ENCODE assay signal across 10 mouse cellular contexts in genomic region chr19:42034146-42034775, GRCm38 (mm10). TPM values are rescaled to one million over a fixed set of nuclear protein-coding genes. Genes with fewer than 3 reads are reported as not detected.
DNase-seq lines count a peak whose midpoint lies in the region; ATAC-seq lines count a peak whose summit lies in the region.
"Had no signal": no experiment of that assay in that cellular context is flagged by ENCODE, and none has a peak within 500 bp of the region (broad histone marks: within the 10 kb centered on the region; RNA-seq: fewer than 3 reads in every experiment).

No protein-coding gene starts in this region.

- H3K9ac ChIP-seq in hindbrain, embryonic 13.5 days = 0 out of 2 replicates have a peak overlapping the region, but pooled peaks have one; percentile 8
- no peak overlapping the region for H3K9ac ChIP-seq in hindbrain, embryonic 11.5 days (ENCODE audit: low read depth, low read length)

- peak; percentile 39 for DNase-seq in cerebellum, adult 11 months
- DNase-seq in cerebellum, adult 9-10 months = no peak
- no peak for DNase-seq in hindbrain, embryonic 11.5 days (ENCODE audit: low spot score)
- DNase-seq in thymus, postnatal 14 days = peak; percentile 28
- no peak for DNase-seq in thymus, postnatal 36 days
- DNase-seq in urinary bladder, postnatal 10 days (ENCODE audit: low spot score) = no peak
- DNase-seq in retina, postnatal 1 day = no peak
- DNase-seq: thymus, adult 18-20 months had no signal

- no peak overlapping the region for H3K4me3 ChIP-seq in hindbrain, embryonic 13.5 days
- H3K4me3 ChIP-seq in hindbrain, embryonic 11.5 days (ENCODE audit: low read depth, low read length) = no peak overlapping the region

- H3K27ac ChIP-seq in hindbrain, embryonic 13.5 days = no peak overlapping the region
- H3K27ac ChIP-seq in hindbrain, embryonic 11.5 days (ENCODE audit: low read depth, low read length) = no peak overlapping the region

- no peaks in the 10 kb centered on the region for H3K9me3 ChIP-seq in hindbrain, embryonic 13.5 days
- no peaks in the 10 kb centered on the region for H3K9me3 ChIP-seq in hindbrain, embryonic 11.5 days (ENCODE audit: control insufficient read depth, low read length)

- WGBS in hindbrain, embryonic 13.5 days = 79% methylated on average over 9 of the region's 9 CpGs
- 78% methylated on average over 8 of the region's 9 CpGs for WGBS in hindbrain, embryonic 11.5 days

- ATAC-seq in hindbrain, embryonic 13.5 days (ENCODE audit: low FRiP score) = no peak
- ATAC-seq in hindbrain, embryonic 11.5 days (ENCODE audit: low FRiP score) = no peak

- no peak overlapping the region for H3K4me2 ChIP-seq in hindbrain, embryonic 13.5 days
- H3K4me2 ChIP-seq in hindbrain, embryonic 11.5 days (replicated peaks; ENCODE audit: low read depth, low read length) = no peak overlapping the region

- H3K36me3 ChIP-seq in hindbrain, embryonic 13.5 days = peaks cover 11% of the 10 kb centered on the region
- H3K36me3 ChIP-seq in hindbrain, embryonic 11.5 days (ENCODE audit: control insufficient read depth, insufficient read depth, low read length) = no peaks in the 10 kb centered on the region

- H3K4me1 ChIP-seq in hindbrain, embryonic 13.5 days (replicated peaks) = peaks cover 14% of the 10 kb centered on the region
- no peaks in the 10 kb centered on the region; the same call in 1 of the 2 replicates for H3K4me1 ChIP-seq in hindbrain, embryonic 11.5 days (replicated peaks; ENCODE audit: control insufficient read depth, insufficient read depth, low read length)

- no peaks in the 10 kb centered on the region for H3K27me3 ChIP-seq in hindbrain, embryonic 13.5 days
- no peaks in the 10 kb centered on the region for H3K27me3 ChIP-seq in hindbrain, embryonic 11.5 days (ENCODE audit: control insufficient read depth, insufficient read depth, low read length)

RNA-seq across cellular contexts. Expression of gene Ankrd2, which starts 1.5 kb away (rescaled TPM):
- 0.35 and 0.53 TPM in 2 replicates for polyA plus RNA-seq in hindbrain, embryonic 13.5 days (2015; fragmentation: Nextera tagmentation; extraction: Ambion mirVana)
- polyA plus RNA-seq in hindbrain, embryonic 11.5 days (2014; fragmentation: Nextera tagmentation; extraction: Ambion mirVana) = not detected in 2 replicates
- polyA plus RNA-seq: large intestine, adult 2 months had no signal

RNA-seq across cellular contexts. Expression of gene Hoga1, which starts 11.1 kb away (rescaled TPM):
- 1.3 and 1.7 TPM in 2 replicates for polyA plus RNA-seq in hindbrain, embryonic 13.5 days (2015; fragmentation: Nextera tagmentation; extraction: Ambion mirVana)
- 0.67 and 1.1 TPM in 2 replicates for polyA plus RNA-seq in hindbrain, embryonic 11.5 days (2014; fragmentation: Nextera tagmentation; extraction: Ambion mirVana)

RNA-seq across cellular contexts. Expression of gene 4933411K16Rik, which starts 17.8 kb away (rescaled TPM):
- not detected in 2 replicates for polyA plus RNA-seq in hindbrain, embryonic 13.5 days (2015; fragmentation: Nextera tagmentation; extraction: Ambion mirVana)
- polyA plus RNA-seq in hindbrain, embryonic 11.5 days (2014; fragmentation: Nextera tagmentation; extraction: Ambion mirVana) = 0.11 TPM in 1 of 2 replicates, not detected in the other

RNA-seq across cellular contexts. Expression of gene Morn4, which starts 51.9 kb away (rescaled TPM):
- 125 TPM in 2 replicates for polyA plus RNA-seq in hindbrain, embryonic 13.5 days (2015; fragmentation: Nextera tagmentation; extraction: Ambion mirVana)
- 75.1 and 76.1 TPM in 2 replicates for polyA plus RNA-seq in hindbrain, embryonic 11.5 days (2014; fragmentation: Nextera tagmentation; extraction: Ambion mirVana)

RNA-seq across cellular contexts. Expression of gene Ubtd1, which starts 52.7 kb away (rescaled TPM):
- polyA plus RNA-seq in hindbrain, embryonic 13.5 days (2015; fragmentation: Nextera tagmentation; extraction: Ambion mirVana) = 10.8 and 11.4 TPM in 2 replicates
- 6.5 and 7.7 TPM in 2 replicates for polyA plus RNA-seq in hindbrain, embryonic 11.5 days (2014; fragmentation: Nextera tagmentation; extraction: Ambion mirVana)

Comparison
In these comparisons a context has a peak if more than half of its experiments do, and no peak if none do; other contexts are left out.
1. DNase-seq: peak in cerebellum, adult 11 months (single experiment) and thymus, postnatal 14 days (single experiment); none in cerebellum, adult 9-10 months (single experiment), hindbrain, embryonic 11.5 days (single experiment), thymus, postnatal 36 days (0 of 2), urinary bladder, postnatal 10 days (single experiment) and retina, postnatal 1 day (single experiment).